Mouse (Mus musculus) MEL (cell line): Measurements from ENCODE around the gene Ttll1.

ENCODE experiments used
- BHLHE40 ChIP-seq: IDR thresholded peaks from 2 replicates; pipeline ENCODE4 v1.6.1; 2012; ENCODE audit warnings: low read depth, mild to moderate bottlenecking, inconsistent platforms, low read length, improper control_type of control experiment, borderline replicate concordance
- CTCF ChIP-seq, 3 experiments: IDR thresholded peaks in 2 of 3; conservative IDR thresholded peaks in 1 of 3; 2 replicates each; pipeline ENCODE4 v1.5.1; 2011 to 2012; ENCODE audit warnings: low read length in 3 of 3, low read depth in 2 of 3, mild to moderate bottlenecking in 2 of 3, improper control_type of control experiment in 1 of 3, inconsistent platforms in 1 of 3, mixed read lengths in 1 of 3, moderate library complexity in 1 of 3; ENCODE audit not compliant: control insufficient read depth in 1 of 3, insufficient read depth in 1 of 3, poor library complexity in 1 of 3, severe bottlenecking in 1 of 3
- EP300 ChIP-seq, 2 experiments: IDR thresholded peaks; 2 replicates each; pipeline ENCODE4 v1.6.1; 2011; ENCODE audit warnings: improper control_type of control experiment in 2 of 2, low read length in 2 of 2, low read depth in 1 of 2, mild to moderate bottlenecking in 1 of 2
- JUND ChIP-seq: IDR thresholded peaks from 2 replicates; pipeline ENCODE4 v1.6.1; 2011; ENCODE audit warnings: low read depth, mild to moderate bottlenecking, improper control_type of control experiment, low read length
- MAX ChIP-seq: IDR thresholded peaks from 2 replicates; pipeline ENCODE4 v1.6.1; 2011; ENCODE audit warnings: low read length, improper control_type of control experiment
- POLR2A ChIP-seq, 2 experiments: IDR thresholded peaks; 2 replicates each; pipeline ENCODE4 v1.6.1; 2011 to 2012; ENCODE audit warnings: low read length in 2 of 2, mild to moderate bottlenecking in 2 of 2, control low read depth in 1 of 2, improper control_type of control experiment in 1 of 2, low read depth in 1 of 2, moderate library complexity in 1 of 2; ENCODE audit not compliant: control insufficient read depth in 1 of 2, insufficient read depth in 1 of 2, poor library complexity in 1 of 2
- POLR2AphosphoS5 ChIP-seq: IDR thresholded peaks from 2 replicates; pipeline ENCODE4 v1.6.1; 2012; ENCODE audit warnings: low read depth, borderline replicate concordance, mild to moderate bottlenecking, inconsistent platforms, low read length, moderate library complexity, mixed read lengths
- SIN3A ChIP-seq: IDR thresholded peaks from 2 replicates; pipeline ENCODE4 v1.6.1; 2012; ENCODE audit warnings: low read length, improper control_type of control experiment, inconsistent platforms
- ZKSCAN1 ChIP-seq: IDR thresholded peaks from 2 replicates; pipeline ENCODE4 v1.6.1; 2012; ENCODE audit warnings: low read depth, mild to moderate bottlenecking, inconsistent platforms, low read length, improper control_type of control experiment, moderate library complexity

- no peak for TF ChIP-seq MAX
- TF ChIP-seq SIN3A: no peak
- no peak for TF ChIP-seq ZKSCAN1
- TF ChIP-seq POLR2A (IDR thresholded peaks at IDR 0.05; ENCODE audit: control insufficient read depth in 1 of 2, insufficient read depth in 1 of 2, low read depth in 1 of 2, low read length in 2 of 2, poor library complexity in 1 of 2): no peak
- no peak for TF ChIP-seq JUND
- no peak for TF ChIP-seq CTCF (IDR thresholded peaks at IDR 0.05 in 2 of 3, conservative IDR thresholded peaks at IDR 0.05 in 1 of 3; ENCODE audit: control insufficient read depth in 1 of 3, insufficient read depth in 1 of 3, low read depth in 2 of 3, low read length in 3 of 3, poor library complexity in 1 of 3, severe bottlenecking in 1 of 3)
- TF ChIP-seq POLR2AphosphoS5: no peak
- no peak for TF ChIP-seq BHLHE40
- TF ChIP-seq EP300 (IDR thresholded peaks at IDR 0.05; ENCODE audit: low read depth in 1 of 2, low read length in 2 of 2): no peak
Observed at GRCm38 (mm10) chr15:83528892-83529291, 18.2 kb upstream of the Ttll1 start.
